Mouse (Mus musculus) embryonic facial prominence, embryonic 14.5 days (tissue): Measurements from ENCODE around the gene Iqca. TPM values are rescaled to one million over a fixed set of nuclear protein-coding genes. Genes with fewer than 3 reads are reported as not detected.
A peak's percentile ranks its signal among the peaks of the same experiment; 100 is the strongest.

Experiments used
- ATAC-seq: fragments of 200-750 bp; cut with Nextera tagmentation; 2 replicates; pipeline ENCODE4 v1.8.0; 2017; ENCODE audit warnings: low read depth, moderate number of reproducible peaks, moderate TSS enrichment
- DNase-seq: peaks from one replicate; pipeline ENCODE4 v3.0.0-alpha.2; 2015; ENCODE audit warnings: low spot score
- H3K27ac ChIP-seq: fragments of 300-500 bp; sonication (generic); replicated peaks from 2 replicates; pipeline ENCODE4 v1.5.1; 2014; ENCODE audit warnings: low read depth, mild to moderate bottlenecking, low read length, moderate library complexity
- H3K27me3 ChIP-seq: fragments of 300-500 bp; sonication (generic); replicated peaks from 2 replicates; pipeline ENCODE4 v1.6.1; 2014; ENCODE audit warnings: low read length; ENCODE audit not compliant: control insufficient read depth, insufficient read depth
- H3K36me3 ChIP-seq: fragments of 300-500 bp; sonication (generic); 2 replicates; pipeline ENCODE4 v1.6.1; 2014; ENCODE audit warnings: low read length, mixed read lengths; ENCODE audit not compliant: control insufficient read depth, insufficient read depth
- H3K4me1 ChIP-seq: fragments of 300-500 bp; sonication (generic); 2 replicates; pipeline ENCODE4 v1.6.1; 2014; ENCODE audit warnings: antibody characterized with exemption, low read length; ENCODE audit not compliant: control insufficient read depth, insufficient read depth
- H3K4me2 ChIP-seq: fragments of 300-500 bp; sonication (generic); 2 replicates; pipeline ENCODE4 v1.6.1; 2014; ENCODE audit warnings: low read depth, mild to moderate bottlenecking, low read length, moderate library complexity, mixed read lengths
- H3K4me3 ChIP-seq: fragments of 300-500 bp; sonication (generic); 2 replicates; pipeline ENCODE4 v1.5.1; 2014; ENCODE audit warnings: low read depth, mild to moderate bottlenecking, low read length
- H3K9ac ChIP-seq: fragments of 300-500 bp; sonication (generic); 2 replicates; pipeline ENCODE4 v1.6.1; 2014; ENCODE audit warnings: low read depth, mild to moderate bottlenecking, low read length, moderate library complexity, mixed read lengths
- H3K9me3 ChIP-seq: fragments of 300-500 bp; sonication (generic); 2 replicates; pipeline ENCODE4 v1.6.1; 2016; ENCODE audit warnings: low read length; ENCODE audit not compliant: control insufficient read depth
- WGBS: fragments of 180-500 bp; shearing (Covaris S2); extraction: QIAGEN DNeasy Blood & Tissue Kit; methylation state at CpG from one replicate; pipeline ENCODE4 v1.1.7; 2014; 5-methylcytosine and 5-hydroxymethylcytosine counted together
- polyA plus RNA-seq: library from polyadenylated mRNA; unstranded; fragments of >200 nt; fragmentation: Nextera tagmentation; extraction: Ambion mirVana; gene quantifications from 2 replicates; pipeline ENCODE4 v1.2.1, GENCODE M21; 2014

Iqca gene
- polyA plus RNA-seq, 1 experiment from 2014 or later: 1.8 TPM

GRCm38 (mm10) chr1:90000981-90001380, 152.2 kb downstream of the Iqca start:
- H3K27me3 ChIP-seq: peaks cover 2% of the 10 kb centered on the region; the same call in 1 of the 2 replicates
- H3K36me3 ChIP-seq: no peaks in the 10 kb centered on the region
- H3K4me1 ChIP-seq: no peaks in the 10 kb centered on the region
- H3K9me3 ChIP-seq: no peaks in the 10 kb centered on the region
- H3K27ac ChIP-seq: no peak overlapping the region
- H3K9ac ChIP-seq: no peak overlapping the region
- DNase-seq (no peak), ATAC-seq (no peak)
- H3K4me3 ChIP-seq: no peak overlapping the region
- WGBS: 53% methylated on average over 5 of the region's 5 CpGs
- H3K4me2 ChIP-seq: no peak overlapping the region

GRCm38 (mm10) chr1:89999858-90000257, 153.3 kb downstream of the Iqca start:
- H3K4me1 ChIP-seq: no peaks in the 10 kb centered on the region
- no peak overlapping the region for H3K9ac ChIP-seq
- ATAC-seq (no peak), DNase-seq (no peak)
- WGBS: 80% methylated on average over 3 of the region's 3 CpGs
- H3K27ac ChIP-seq: no peak overlapping the region
- no peaks in the 10 kb centered on the region for H3K9me3 ChIP-seq
- peaks cover 5% of the 10 kb centered on the region for H3K27me3 ChIP-seq
- no peaks in the 10 kb centered on the region for H3K36me3 ChIP-seq
- no peak overlapping the region for H3K4me3 ChIP-seq
- H3K4me2 ChIP-seq: no peak overlapping the region

- Histone ChIP-seq H3K27me3 (peaks cover 11% of the 10 kb centered on the region), H3K4me1 (no peaks in the 10 kb centered on the region), H3K36me3 (no peaks in the 10 kb centered on the region), H3K27ac (no peak overlapping the region), H3K9me3 (no peaks in the 10 kb centered on the region), H3K9ac (no peak overlapping the region), H3K4me3 (no peak overlapping the region), H3K4me2 (no peak overlapping the region)
- 57% methylated on average over 2 of the region's 2 CpGs for WGBS
- DNase-seq: no peak
- ATAC-seq: no peak
Measured at GRCm38 (mm10) chr1:89998696-89999095, 154.5 kb downstream of the Iqca start.

- H3K27ac ChIP-seq: no peak overlapping the region
- no peaks in the 10 kb centered on the region for H3K4me1 ChIP-seq
- H3K4me3 ChIP-seq: no peak overlapping the region
- 12% methylated on average over 7 of the region's 7 CpGs for WGBS
- peak; percentile 62 for DNase-seq
- H3K9me3 ChIP-seq: no peaks in the 10 kb centered on the region
- no peak overlapping the region for H3K9ac ChIP-seq
- H3K4me2 ChIP-seq: no peak overlapping the region
- H3K36me3 ChIP-seq: no peaks in the 10 kb centered on the region
- ATAC-seq: peak; percentile 68
- H3K27me3 ChIP-seq: peaks cover 18% of the 10 kb centered on the region
Measured at GRCm38 (mm10) chr1:89998076-89998475, 155.1 kb downstream of the Iqca start.

- Histone ChIP-seq H3K27ac (no peak overlapping the region), H3K4me1 (0 out of 2 replicates have a peak, but pooled peaks cover 3% of the 10 kb centered on the region), H3K9ac (0 out of 2 replicates have a peak overlapping the region, but pooled peaks have one; percentile 19), H3K27me3 (peaks cover 35% of the 10 kb centered on the region), H3K9me3 (no peaks in the 10 kb centered on the region), H3K4me3 (peak overlapping the region; percentile 23), H3K4me2 (peak overlapping the region; percentile 47), H3K36me3 (no peaks in the 10 kb centered on the region)
- no peak for ATAC-seq
- 0% methylated on average over 20 of the region's 25 CpGs for WGBS
- no peak for DNase-seq
Measured at GRCm38 (mm10) chr1:89992256-89992655, 160.9 kb downstream of the Iqca start.

Other genes with a start within 250 kb of the Iqca start
- gene Gbx2, start 222.2 kb downstream of the Iqca start, polyA plus RNA-seq: 0.18 and 0.39 TPM in 2 replicates
- gene Asb18, start 138.7 kb downstream of the Iqca start, polyA plus RNA-seq: 0.08 and 0.31 TPM in 2 replicates
- gene Ackr3, start 50.6 kb upstream of the Iqca start, polyA plus RNA-seq: 27.0 and 32.2 TPM in 2 replicates